17 mouse cellular contexts compared by ENCODE assay signal in genomic region chr7:67728809-67729208, GRCm38 (mm10). TPM values are rescaled to one million over a fixed set of nuclear protein-coding genes. Genes with fewer than 3 reads are reported as not detected.
DNase-seq lines count a peak whose midpoint lies in the region; ATAC-seq and TF ChIP-seq lines count a peak whose summit lies in the region.
"Had no signal": no experiment of that assay in that cellular context is flagged by ENCODE, and none has a peak within 500 bp of the region (broad histone marks: within the 10 kb centered on the region; RNA-seq: fewer than 3 reads in every experiment).

No protein-coding gene starts in this region.

- no peak for TF ChIP-seq EP300 in lung, postnatal 0 days (IDR thresholded peaks at IDR 0.05)

- H3K27ac ChIP-seq in heart, embryonic 10.5 days, result no peak overlapping the region
- H3K27ac ChIP-seq in lung, postnatal 0 days (ENCODE audit: low read length), result no peak overlapping the region
- H3K27ac ChIP-seq: embryonic facial prominence, embryonic 10.5 days; embryonic facial prominence, embryonic 12.5 days; forebrain, embryonic 13.5 days; forebrain, embryonic 15.5 days had no signal

- WGBS in heart, embryonic 10.5 days, result 85% methylated on average over 4 of the region's 4 CpGs
- 58% methylated on average over 4 of the region's 4 CpGs for WGBS in lung, postnatal 0 days
- WGBS in lung, adult 2 months, result 73% methylated on average over 4 of the region's 4 CpGs

- no peak for TF ChIP-seq POLR2A in lung, adult 2 months (IDR thresholded peaks at IDR 0.05; ENCODE audit: borderline replicate concordance, extremely low read depth, low read depth, low read length)

- TF ChIP-seq CTCF in lung, postnatal 0 days (IDR thresholded peaks at IDR 0.05), result no peak
- no peak for TF ChIP-seq CTCF in lung, adult 2 months (IDR thresholded peaks at IDR 0.05; ENCODE audit: insufficient read depth, low read length)

- H3K4me3 ChIP-seq in heart, embryonic 10.5 days, result no peak overlapping the region
- H3K4me3 ChIP-seq in lung, postnatal 0 days (ENCODE audit: low read depth, low read length), result no peak overlapping the region
- H3K4me3 ChIP-seq in lung, adult 2 months (replicated peaks; ENCODE audit: extremely low read depth, low read depth, low read length), result no peak overlapping the region
- H3K4me3 ChIP-seq: embryonic facial prominence, embryonic 10.5 days; embryonic facial prominence, embryonic 12.5 days; forebrain, embryonic 13.5 days; forebrain, embryonic 15.5 days had no signal

- no peaks in the 10 kb centered on the region for H3K27me3 ChIP-seq in heart, embryonic 10.5 days (ENCODE audit: insufficient read depth, poor library complexity, severe bottlenecking)
- no peaks in the 10 kb centered on the region for H3K27me3 ChIP-seq in lung, postnatal 0 days (replicated peaks; ENCODE audit: insufficient read depth, low read length)
- H3K27me3 ChIP-seq: embryonic facial prominence, embryonic 12.5 days; forebrain, embryonic 13.5 days; forebrain, embryonic 15.5 days had no signal

- peaks cover 39% of the 10 kb centered on the region for H3K4me1 ChIP-seq in heart, embryonic 10.5 days
- H3K4me1 ChIP-seq in lung, postnatal 0 days (ENCODE audit: insufficient read depth, low read depth, low read length), result no peaks in the 10 kb centered on the region; the same call in 1 of the 2 replicates
- H3K4me1 ChIP-seq in lung, adult 2 months (ENCODE audit: control insufficient read depth, insufficient read depth, low read length), result peaks cover 7% of the 10 kb centered on the region
- H3K4me1 ChIP-seq: embryonic facial prominence, embryonic 12.5 days; forebrain, embryonic 13.5 days; forebrain, embryonic 15.5 days had no signal

- no peak overlapping the region for H3K9ac ChIP-seq in lung, postnatal 0 days (replicated peaks; ENCODE audit: low read depth)
- H3K9ac ChIP-seq: embryonic facial prominence, embryonic 12.5 days; forebrain, embryonic 13.5 days; forebrain, embryonic 15.5 days had no signal

- no peaks in the 10 kb centered on the region for H3K9me3 ChIP-seq in heart, embryonic 10.5 days
- H3K9me3 ChIP-seq in lung, postnatal 0 days (ENCODE audit: low read length), result no peaks in the 10 kb centered on the region
- H3K9me3 ChIP-seq: embryonic facial prominence, embryonic 10.5 days; embryonic facial prominence, embryonic 12.5 days; forebrain, embryonic 13.5 days; forebrain, embryonic 15.5 days had no signal

- peaks cover 42% of the 10 kb centered on the region for H3K36me3 ChIP-seq in heart, embryonic 10.5 days
- no peaks in the 10 kb centered on the region; the same call in 1 of the 2 replicates for H3K36me3 ChIP-seq in lung, postnatal 0 days (ENCODE audit: insufficient read depth, low read length)
- H3K36me3 ChIP-seq: forebrain, embryonic 15.5 days had no signal

- ATAC-seq in lung, postnatal 0 days, result peak; percentile 49
- ATAC-seq: forebrain, embryonic 13.5 days; forebrain, embryonic 15.5 days had no signal

- DNase-seq in heart, adult 11 months, result peak; percentile 76
- no peak for DNase-seq in heart, embryonic 10.5 days (ENCODE audit: low spot score)
- peak; percentile 54 for DNase-seq in lung, postnatal 0 days (ENCODE audit: low spot score)
- no peak for DNase-seq in lung, adult 2 months
- peak; percentile 76 for DNase-seq in lung, postnatal 36 days
- no peak for DNase-seq in cerebellum, postnatal 25 days
- DNase-seq: adrenal gland, postnatal 10 days; adrenal gland, postnatal 25 days; cerebellum, adult 11 months; cerebellum, adult 18-20 months; cerebellum, adult 8-10 months; cerebellum, adult 9-11 months; cerebellum, postnatal 14 days had no signal

- H3K4me2 ChIP-seq in lung, postnatal 0 days (replicated peaks; ENCODE audit: low read depth, low read length), result no peak overlapping the region
- H3K4me2 ChIP-seq: embryonic facial prominence, embryonic 12.5 days; forebrain, embryonic 13.5 days; forebrain, embryonic 15.5 days had no signal

RNA-seq across cellular contexts. Expression of gene Synm, which starts 30.7 kb away (rescaled TPM):
- 5.1 and 7.1 TPM in 2 replicates for polyA plus RNA-seq in heart, embryonic 10.5 days (2016; fragmentation: Nextera tagmentation; extraction: Ambion mirVana)
- polyA plus RNA-seq in lung, postnatal 0 days (2015; fragmentation: Nextera tagmentation; extraction: Ambion mirVana), result 6.5 and 8.1 TPM in 2 replicates
- polyA plus RNA-seq in lung, adult 2 months (2012; rRNA removed), result 14.0 and 17.2 TPM in 2 replicates

Comparison
In these comparisons a context has a peak if more than half of its experiments do, and no peak if none do; other contexts are left out.
1. DNase-seq: peak in heart, adult 11 months (single experiment), lung, postnatal 0 days (single experiment) and lung, postnatal 36 days (single experiment); none in heart, embryonic 10.5 days (single experiment), lung, adult 2 months (single experiment) and cerebellum, postnatal 25 days (0 of 2).